18 mouse cellular contexts compared by ENCODE assay signal in genomic region chr13:102935788-102936187, GRCm38 (mm10).
DNase-seq lines count a peak whose midpoint lies in the region; ATAC-seq and TF ChIP-seq lines count a peak whose summit lies in the region.
"Had no signal": no experiment of that assay in that cellular context is flagged by ENCODE, and none has a peak within 500 bp of the region (broad histone marks: within the 10 kb centered on the region; RNA-seq: fewer than 3 reads in every experiment).

No protein-coding gene starts in this region.

- no peak for ATAC-seq in heart, embryonic 15.5 days (replicated peaks; ENCODE audit: insufficient number of reproducible peaks, insufficient read depth, low FRiP score, low read depth)
- peak; percentile 33; the same call in 1 of the 2 replicates for ATAC-seq in stomach, embryonic 16.5 days (ENCODE audit: insufficient read depth, low FRiP score)
- no peak for ATAC-seq in stomach, postnatal 0 days (ENCODE audit: low FRiP score, low TSS enrichment)
- ATAC-seq: forebrain, embryonic 13.5 days; forebrain, postnatal 0 days; hindbrain, postnatal 0 days had no signal

- 66% methylated on average over 3 of the region's 3 CpGs for WGBS in heart, embryonic 15.5 days
- WGBS in stomach, embryonic 16.5 days, result 45% methylated on average over 3 of the region's 3 CpGs
- 45% methylated on average over 3 of the region's 3 CpGs for WGBS in stomach, postnatal 0 days
- WGBS in kidney, adult 2 months, result 83% methylated on average over 3 of the region's 3 CpGs

- no peak for TF ChIP-seq EP300 in stomach, postnatal 0 days (optimal IDR thresholded peaks at IDR 0.05)

- H3K27ac ChIP-seq in gastrocnemius, adult 2 months, result peak overlapping the region; percentile 46
- peak overlapping the region; percentile 41 for H3K27ac ChIP-seq in heart, embryonic 15.5 days
- H3K27ac ChIP-seq in stomach, embryonic 16.5 days (ENCODE audit: low read length), result no peak overlapping the region
- no peak overlapping the region for H3K27ac ChIP-seq in stomach, postnatal 0 days (replicated peaks)
- H3K27ac ChIP-seq in kidney, adult 2 months (ENCODE audit: insufficient read depth, low read depth, low read length), result no peak overlapping the region
- H3K27ac ChIP-seq: embryonic facial prominence, embryonic 10.5 days; forebrain, embryonic 13.5 days; hindbrain, embryonic 13.5 days; hindbrain, postnatal 0 days had no signal

- no peak for DNase-seq in gastrocnemius, adult 2 months
- no peak for DNase-seq in gastrocnemius, postnatal 36 days
- no peak for DNase-seq in heart, adult 18-20 months
- no peak for DNase-seq in stomach, postnatal 0 days (ENCODE audit: low spot score)
- no peak for DNase-seq in kidney, adult 2 months
- DNase-seq: adrenal gland, postnatal 10 days; cerebellum, adult 18-20 months; cerebellum, postnatal 10 days; forebrain, postnatal 0 days; gastrocnemius, postnatal 10 days; kidney, adult 11 months had no signal

- no peaks in the 10 kb centered on the region for H3K36me3 ChIP-seq in heart, embryonic 15.5 days
- no peaks in the 10 kb centered on the region for H3K36me3 ChIP-seq in stomach, embryonic 16.5 days (ENCODE audit: control insufficient read depth, insufficient read depth, low read length)
- no peaks in the 10 kb centered on the region for H3K36me3 ChIP-seq in stomach, postnatal 0 days (ENCODE audit: control insufficient read depth, insufficient read depth, low read length)
- H3K36me3 ChIP-seq in kidney, adult 2 months (ENCODE audit: control insufficient read depth, insufficient read depth, low read length), result no peaks in the 10 kb centered on the region
- H3K36me3 ChIP-seq: embryonic facial prominence, embryonic 10.5 days; heart, embryonic 12.5 days; hindbrain, embryonic 13.5 days had no signal

- H3K4me3 ChIP-seq in gastrocnemius, adult 2 months, result no peak overlapping the region
- H3K4me3 ChIP-seq in heart, embryonic 15.5 days, result no peak overlapping the region
- no peak overlapping the region for H3K4me3 ChIP-seq in stomach, embryonic 16.5 days (replicated peaks; ENCODE audit: low read length)
- no peak overlapping the region for H3K4me3 ChIP-seq in stomach, postnatal 0 days (ENCODE audit: low read depth, low read length)
- no peak overlapping the region for H3K4me3 ChIP-seq in kidney, adult 2 months (ENCODE audit: insufficient read depth, low read depth, low read length)
- H3K4me3 ChIP-seq: embryonic facial prominence, embryonic 10.5 days; forebrain, embryonic 13.5 days; heart, embryonic 12.5 days; hindbrain, embryonic 13.5 days had no signal

- no peak for TF ChIP-seq POLR2A in kidney, adult 2 months (IDR thresholded peaks at IDR 0.05; ENCODE audit: low read depth, low read length)

- no peak overlapping the region for H3K9ac ChIP-seq in heart, embryonic 15.5 days
- no peak overlapping the region for H3K9ac ChIP-seq in stomach, embryonic 16.5 days (ENCODE audit: low read length)
- no peak overlapping the region for H3K9ac ChIP-seq in stomach, postnatal 0 days (ENCODE audit: low read length)
- H3K9ac ChIP-seq: forebrain, embryonic 13.5 days; forebrain, postnatal 0 days; heart, embryonic 12.5 days; hindbrain, embryonic 13.5 days had no signal

- intact Hi-C loops in gastrocnemius, adult 2 months (cut with DNase I), result no loop called here
- intact Hi-C loops in gastrocnemius, postnatal 36 days (cut with DNase I), result no loop called here

- peaks cover 19% of the 10 kb centered on the region; the same call in 1 of the 2 replicates for H3K4me1 ChIP-seq in heart, embryonic 15.5 days (replicated peaks)
- no peaks in the 10 kb centered on the region for H3K4me1 ChIP-seq in stomach, embryonic 16.5 days (ENCODE audit: control insufficient read depth, insufficient read depth, low read length)
- H3K4me1 ChIP-seq in stomach, postnatal 0 days (replicated peaks; ENCODE audit: control insufficient read depth, insufficient read depth), result no peaks in the 10 kb centered on the region
- peaks cover 11% of the 10 kb centered on the region for H3K4me1 ChIP-seq in kidney, adult 2 months (ENCODE audit: control insufficient read depth, insufficient read depth, low read length)
- H3K4me1 ChIP-seq: embryonic facial prominence, embryonic 10.5 days; forebrain, embryonic 13.5 days had no signal

- no peak for TF ChIP-seq CTCF in gastrocnemius, adult 2 months (IDR thresholded peaks at IDR 0.05)
- no peak for TF ChIP-seq CTCF in stomach, postnatal 0 days (IDR thresholded peaks at IDR 0.05; ENCODE audit: low read depth)
- no peak for TF ChIP-seq CTCF in kidney, adult 2 months (conservative IDR thresholded peaks at IDR 0.05; ENCODE audit: insufficient read depth, insufficient read length, low read depth, low read length)

- no peaks in the 10 kb centered on the region for H3K27me3 ChIP-seq in heart, embryonic 15.5 days
- H3K27me3 ChIP-seq in stomach, embryonic 16.5 days (ENCODE audit: control insufficient read depth, insufficient read depth, low read length), result no peaks in the 10 kb centered on the region
- H3K27me3 ChIP-seq in stomach, postnatal 0 days (ENCODE audit: control insufficient read depth, insufficient read depth, low read length), result no peaks in the 10 kb centered on the region
- H3K27me3 ChIP-seq in kidney, adult 2 months (replicated peaks; ENCODE audit: control insufficient read depth, insufficient read depth, low read length), result no peaks in the 10 kb centered on the region
- H3K27me3 ChIP-seq: forebrain, embryonic 13.5 days; heart, embryonic 12.5 days; hindbrain, embryonic 13.5 days had no signal

- no peak overlapping the region for H3K4me2 ChIP-seq in heart, embryonic 15.5 days
- no peak overlapping the region for H3K4me2 ChIP-seq in stomach, embryonic 16.5 days (ENCODE audit: low read depth, low read length)
- no peak overlapping the region for H3K4me2 ChIP-seq in stomach, postnatal 0 days (replicated peaks; ENCODE audit: low read depth)
- H3K4me2 ChIP-seq: forebrain, embryonic 13.5 days; heart, embryonic 12.5 days; hindbrain, embryonic 13.5 days had no signal

- H3K9me3 ChIP-seq in heart, embryonic 15.5 days (replicated peaks), result no peaks in the 10 kb centered on the region
- H3K9me3 ChIP-seq in stomach, embryonic 16.5 days (replicated peaks; ENCODE audit: control insufficient read depth, low read length), result no peaks in the 10 kb centered on the region
- no peaks in the 10 kb centered on the region for H3K9me3 ChIP-seq in stomach, postnatal 0 days (ENCODE audit: control insufficient read depth, low read length)
- H3K9me3 ChIP-seq: embryonic facial prominence, embryonic 10.5 days; forebrain, embryonic 13.5 days; heart, embryonic 12.5 days; hindbrain, embryonic 13.5 days had no signal

Comparison
In these comparisons a context has a peak if more than half of its experiments do, and no peak if none do; other contexts are left out.
1. H3K27ac ChIP-seq: peak in gastrocnemius, adult 2 months (single experiment) and heart, embryonic 15.5 days (single experiment); none in stomach, embryonic 16.5 days (single experiment), stomach, postnatal 0 days (single experiment) and kidney, adult 2 months (single experiment).